Mouse (Mus musculus) lung, postnatal 0 days (tissue): Measurements from ENCODE around the gene Timm8b.

Source experiments
- CTCF ChIP-seq: IDR thresholded peaks from 2 replicates; pipeline ENCODE4 v1.5.1; 2016; ENCODE audit warnings: antibody characterized with exemption, mild to moderate bottlenecking
- EP300 ChIP-seq: IDR thresholded peaks from 2 replicates; pipeline ENCODE4 v1.6.1; 2016; ENCODE audit warnings: antibody characterized with exemption, mild to moderate bottlenecking, control low read depth

DNA sequence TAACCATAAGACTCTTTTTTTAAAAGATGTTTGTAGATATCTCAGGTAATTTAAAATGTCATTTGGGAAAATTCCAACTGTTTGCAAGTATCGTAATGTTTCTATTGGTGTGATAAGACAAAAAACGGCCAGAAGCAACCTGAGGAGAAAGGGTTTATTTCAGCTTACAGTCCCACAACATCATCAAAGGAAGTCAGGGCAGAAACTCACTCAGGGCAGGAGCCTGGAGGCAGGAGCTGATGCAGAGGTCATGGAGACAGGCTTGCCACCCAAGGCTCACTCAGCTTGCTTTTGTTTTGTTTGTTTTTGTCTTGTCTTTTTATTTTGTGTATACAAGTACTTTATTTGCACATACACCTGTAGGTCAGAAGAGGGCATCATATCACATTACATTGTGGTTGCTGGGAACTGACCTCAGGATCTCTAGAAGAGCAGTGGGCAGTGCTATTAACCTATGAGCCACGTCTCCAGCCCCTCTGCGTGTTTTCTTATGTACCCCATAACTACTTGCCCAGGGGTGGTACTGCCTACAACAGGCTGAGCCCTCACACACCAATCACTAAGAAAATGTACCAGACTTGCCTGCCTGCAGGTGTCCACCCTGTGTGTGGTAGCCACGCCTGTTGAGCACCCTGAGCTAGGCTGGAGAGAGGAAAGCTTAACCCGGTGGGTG lies 28.4 kb downstream of the Timm8b start:
- TF ChIP-seq CTCF = no peak; the same call in 1 of the 2 replicates
- no peak for TF ChIP-seq EP300
